Mouse (Mus musculus) liver, embryonic 13.5 days (tissue): Measurements from ENCODE around the gene Fam186b. TPM values are rescaled to one million over a fixed set of nuclear protein-coding genes. Genes with fewer than 3 reads are reported as not detected.
A peak's percentile ranks its signal among the peaks of the same experiment; 100 is the strongest.

ENCODE experiments used
- ATAC-seq: fragments of 200-750 bp; cut with Nextera tagmentation; 2 replicates; pipeline ENCODE4 v1.8.0; 2017; ENCODE audit warnings: low read depth, mild to moderate bottlenecking, moderate number of reproducible peaks, moderate library complexity
- DNase-seq: peaks from one replicate; pipeline ENCODE4 v3.0.0; 2022
- H3K27ac ChIP-seq: fragments of 300-500 bp; sonication (generic); 2 replicates; pipeline ENCODE4 v1.5.1; 2015; ENCODE audit warnings: moderate library complexity, mild to moderate bottlenecking, inconsistent platforms
- H3K27me3 ChIP-seq: fragments of 300-500 bp; sonication (generic); 2 replicates; pipeline ENCODE4 v1.6.1; 2015; ENCODE audit warnings: mild to moderate bottlenecking, inconsistent platforms
- H3K36me3 ChIP-seq: fragments of 300-500 bp; sonication (generic); 2 replicates; pipeline ENCODE4 v1.6.1; 2015; ENCODE audit warnings: mild to moderate bottlenecking, inconsistent platforms
- H3K4me1 ChIP-seq: fragments of 300-500 bp; sonication (generic); replicated peaks from 2 replicates; pipeline ENCODE4 v1.6.1; 2015; ENCODE audit warnings: inconsistent platforms
- H3K4me2 ChIP-seq: fragments of 300-500 bp; sonication (generic); 2 replicates; pipeline ENCODE4 v1.6.1; 2015; ENCODE audit warnings: inconsistent platforms, mild to moderate bottlenecking, moderate library complexity
- H3K4me3 ChIP-seq: fragments of 300-500 bp; sonication (generic); replicated peaks from 2 replicates; pipeline ENCODE4 v1.5.1; 2015; ENCODE audit warnings: mild to moderate bottlenecking, inconsistent platforms
- H3K9ac ChIP-seq: fragments of 300-500 bp; sonication (generic); 2 replicates; pipeline ENCODE4 v1.6.1; 2015; ENCODE audit warnings: mild to moderate bottlenecking, inconsistent platforms
- H3K9me3 ChIP-seq: fragments of 300-500 bp; sonication (generic); replicated peaks from 2 replicates; pipeline ENCODE4 v1.6.1; 2016; ENCODE audit warnings: inconsistent platforms
- WGBS: fragments of 180-500 bp; shearing (Covaris S2); methylation state at CpG from one replicate; pipeline ENCODE4 v1.1.7; 2015; ENCODE audit not compliant: insufficient replicate concordance; 5-methylcytosine and 5-hydroxymethylcytosine counted together
- polyA plus RNA-seq: library from polyadenylated mRNA; unstranded; fragments of >200 nt; fragmentation: Nextera tagmentation; extraction: Ambion mirVana; gene quantifications from 2 replicates; pipeline ENCODE4 v1.2.1, GENCODE M21; 2015

Gene Fam186b
- polyA plus RNA-seq, 1 experiment from 2014 or later: not detected

DNA sequence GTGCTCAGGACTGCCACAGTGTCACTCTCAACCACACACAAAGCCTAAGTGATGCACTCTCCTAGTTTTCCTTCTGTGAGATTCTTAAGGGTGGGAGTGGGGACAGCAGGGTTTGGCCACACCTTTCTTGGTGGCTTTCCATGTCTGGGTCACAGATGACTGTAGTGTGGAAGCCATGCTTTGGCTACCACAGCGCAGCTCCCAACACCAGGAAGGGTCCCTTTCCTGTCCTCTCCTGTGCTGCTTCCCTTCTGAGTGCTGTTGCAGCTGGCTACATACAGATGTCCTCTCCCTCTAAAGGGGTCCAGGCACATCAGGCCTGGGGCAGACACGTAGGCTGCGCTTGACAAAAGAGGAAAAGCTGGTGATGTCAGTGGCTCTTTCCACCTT is 38.0 kb upstream of the Fam186b start:
- H3K36me3 ChIP-seq: no peaks in the 10 kb centered on the region
- H3K4me3 ChIP-seq: no peak overlapping the region
- no peaks in the 10 kb centered on the region for H3K9me3 ChIP-seq
- H3K9ac ChIP-seq: peak overlapping the region; percentile 9; the same call in 1 of the 2 replicates
- ATAC-seq (peak; percentile 17; the same call in 1 of the 2 replicates), DNase-seq (no peak)
- H3K27ac ChIP-seq: peak overlapping the region; percentile 84
- H3K27me3 ChIP-seq: no peaks in the 10 kb centered on the region
- H3K4me2 ChIP-seq: no peak overlapping the region
- H3K4me1 ChIP-seq: peaks cover 83% of the 10 kb centered on the region
- WGBS: 60% methylated on average over 3 of the region's 3 CpGs

DNA sequence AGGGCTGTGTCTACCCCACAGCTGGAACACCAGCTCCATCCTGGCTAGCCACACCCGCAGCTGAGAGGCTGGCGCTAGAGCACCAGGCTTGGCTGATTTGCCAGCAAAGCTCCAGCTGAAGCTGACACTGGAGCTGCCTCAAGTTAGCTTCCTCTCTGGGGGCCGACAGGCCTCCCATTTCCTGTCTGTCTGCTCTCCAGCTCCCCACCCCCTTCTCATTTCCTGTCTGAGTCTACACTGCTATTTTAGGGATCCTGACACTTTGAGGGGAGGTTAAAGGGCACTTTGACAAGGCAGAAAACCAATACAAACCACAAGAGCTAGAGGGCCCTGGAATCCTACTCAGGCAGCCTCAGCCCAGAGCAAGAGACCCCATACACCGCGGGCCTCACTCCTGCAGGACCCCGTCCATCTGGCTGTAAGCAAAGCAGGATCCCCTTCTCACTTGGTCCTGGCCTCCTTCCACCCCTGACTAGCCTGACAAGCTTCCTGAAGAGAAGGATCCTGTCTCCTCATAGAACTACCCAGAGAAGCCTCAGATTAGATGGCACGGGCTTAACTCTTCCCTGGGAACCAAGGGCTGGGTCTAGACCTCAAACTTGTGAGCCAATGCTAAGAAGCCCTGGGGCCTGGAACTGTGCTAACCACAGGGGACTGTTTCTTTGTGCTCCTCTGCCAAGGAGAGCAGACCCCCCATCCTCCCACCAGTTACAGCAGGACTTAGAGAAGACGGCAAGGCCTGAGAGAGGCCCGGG is 37.4 kb upstream of the Fam186b start:
- WGBS: 10% methylated on average over 9 of the region's 9 CpGs
- Histone ChIP-seq H3K4me2 (peak overlapping the region; percentile 34), H3K9ac (0 out of 2 replicates have a peak overlapping the region, but pooled peaks have one; percentile 9), H3K9me3 (no peaks in the 10 kb centered on the region), H3K4me3 (no peak overlapping the region), H3K36me3 (no peaks in the 10 kb centered on the region), H3K4me1 (peaks cover 82% of the 10 kb centered on the region), H3K27me3 (no peaks in the 10 kb centered on the region), H3K27ac (peak overlapping the region; percentile 84)
- ATAC-seq (peak; percentile 73), DNase-seq (peak; percentile 32)

GRCm38 (mm10) chr15:99332111-99332510 is 36.4 kb upstream of the Fam186b start:
- ATAC-seq (no peak), DNase-seq (no peak)
- H3K27me3 ChIP-seq: no peaks in the 10 kb centered on the region
- no peaks in the 10 kb centered on the region for H3K9me3 ChIP-seq
- H3K27ac ChIP-seq: peak overlapping the region; percentile 84
- H3K4me1 ChIP-seq: peaks cover 80% of the 10 kb centered on the region
- H3K9ac ChIP-seq: no peak overlapping the region
- H3K36me3 ChIP-seq: peaks cover 7% of the 10 kb centered on the region; the same call in 1 of the 2 replicates
- no peak overlapping the region for H3K4me3 ChIP-seq
- H3K4me2 ChIP-seq: no peak overlapping the region; the same call in 1 of the 2 replicates

DNA sequence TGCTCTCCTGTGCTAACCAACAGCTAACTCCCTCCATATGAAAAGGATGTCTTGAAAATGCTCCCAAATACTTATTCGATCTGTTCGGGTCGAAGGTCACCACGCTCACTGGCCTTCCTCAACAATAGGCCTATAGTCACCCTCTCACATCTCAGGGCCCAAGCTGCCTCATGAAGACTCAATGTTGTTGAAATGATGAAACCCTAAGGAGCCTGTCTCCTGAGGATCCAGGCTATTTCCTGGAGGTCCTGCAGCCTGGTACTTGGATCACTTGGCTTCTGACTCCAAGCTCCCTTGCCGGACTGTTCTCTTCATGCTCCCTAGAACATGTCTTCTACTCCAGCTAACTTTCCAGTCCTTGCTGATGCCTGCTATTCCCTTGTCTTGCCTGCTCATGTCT is 35.7 kb upstream of the Fam186b start:
- Histone ChIP-seq H3K4me1 (peaks cover 73% of the 10 kb centered on the region), H3K4me3 (no peak overlapping the region), H3K9ac (no peak overlapping the region), H3K9me3 (no peaks in the 10 kb centered on the region), H3K27me3 (no peaks in the 10 kb centered on the region), H3K4me2 (no peak overlapping the region), H3K27ac (no peak overlapping the region), H3K36me3 (peaks cover 9% of the 10 kb centered on the region; the same call in 1 of the 2 replicates)
- DNase-seq (no peak), ATAC-seq (no peak)
- 70% methylated on average over 5 of the region's 5 CpGs for WGBS

GRCm38 (mm10) chr15:99330324-99330723 is 34.6 kb upstream of the Fam186b start:
- WGBS: 39% methylated on average over 2 of the region's 2 CpGs
- Histone ChIP-seq H3K9ac (no peak overlapping the region), H3K36me3 (peaks cover 9% of the 10 kb centered on the region; the same call in 1 of the 2 replicates), H3K4me2 (no peak overlapping the region), H3K4me3 (no peak overlapping the region), H3K27me3 (no peaks in the 10 kb centered on the region), H3K4me1 (peaks cover 62% of the 10 kb centered on the region), H3K27ac (no peak overlapping the region), H3K9me3 (no peaks in the 10 kb centered on the region)
- ATAC-seq: no peak
- DNase-seq: no peak

GRCm38 (mm10) chr15:99328011-99328410 is 32.3 kb upstream of the Fam186b start:
- Histone ChIP-seq H3K4me1 (peaks cover 40% of the 10 kb centered on the region), H3K27me3 (no peaks in the 10 kb centered on the region), H3K4me3 (no peak overlapping the region), H3K9ac (no peak overlapping the region), H3K9me3 (no peaks in the 10 kb centered on the region), H3K36me3 (peaks cover 23% of the 10 kb centered on the region), H3K4me2 (no peak overlapping the region), H3K27ac (no peak overlapping the region)
- 78% methylated on average over 5 of the region's 5 CpGs for WGBS
- DNase-seq (no peak), ATAC-seq (no peak)

DNA sequence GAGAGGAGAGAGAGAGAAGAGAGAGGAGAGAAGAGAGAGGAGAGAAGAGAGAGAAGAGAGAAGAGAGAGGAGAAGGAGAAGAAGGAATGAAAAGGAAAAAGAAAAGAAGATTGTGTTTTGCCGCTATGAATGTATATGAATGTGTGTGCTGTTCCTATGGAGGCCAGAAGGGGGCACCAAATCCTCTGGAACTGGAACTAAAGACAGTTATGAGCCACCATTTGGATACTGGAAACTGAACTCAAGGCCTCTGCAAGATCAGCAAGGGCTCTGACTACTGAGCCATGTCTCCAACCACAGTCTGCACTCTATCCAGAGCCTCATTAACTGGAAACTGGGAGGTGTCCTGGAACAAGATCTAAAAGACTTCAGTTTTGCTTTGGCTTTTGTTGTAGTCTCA is 31.3 kb upstream of the Fam186b start:
- Histone ChIP-seq H3K9ac (no peak overlapping the region), H3K4me2 (no peak overlapping the region), H3K27me3 (no peaks in the 10 kb centered on the region), H3K9me3 (no peaks in the 10 kb centered on the region), H3K36me3 (peaks cover 33% of the 10 kb centered on the region), H3K4me3 (no peak overlapping the region), H3K27ac (no peak overlapping the region), H3K4me1 (peaks cover 30% of the 10 kb centered on the region)
- WGBS: 40% methylated on average over 1 of the region's 1 CpGs
- ATAC-seq (no peak), DNase-seq (no peak)

DNA sequence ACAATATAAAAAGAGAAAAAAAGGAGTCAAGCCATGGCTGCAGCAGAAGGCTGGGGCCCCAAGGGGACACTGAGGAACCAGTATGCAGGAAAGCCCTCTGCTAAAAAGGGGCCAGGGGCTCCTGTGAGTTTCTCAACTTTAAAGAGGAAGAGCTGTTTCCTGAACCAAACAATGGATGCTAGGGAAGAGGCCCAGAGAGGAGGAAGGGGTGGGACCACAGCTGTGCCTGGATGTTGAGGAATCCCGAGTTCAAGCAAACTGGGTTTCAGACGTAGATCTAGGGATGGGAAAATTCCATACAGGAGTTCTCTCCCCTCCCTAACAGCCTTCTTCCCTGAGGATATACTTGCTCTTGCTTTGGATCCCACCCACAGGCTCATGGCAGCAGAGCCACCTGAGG is 30.7 kb upstream of the Fam186b start:
- Histone ChIP-seq H3K4me1 (peaks cover 24% of the 10 kb centered on the region), H3K4me3 (no peak overlapping the region), H3K9me3 (no peaks in the 10 kb centered on the region), H3K9ac (no peak overlapping the region), H3K4me2 (no peak overlapping the region), H3K27ac (no peak overlapping the region), H3K36me3 (peaks cover 38% of the 10 kb centered on the region), H3K27me3 (no peaks in the 10 kb centered on the region)
- no peak for ATAC-seq
- WGBS: 27% methylated on average over 2 of the region's 2 CpGs
- no peak for DNase-seq

- Histone ChIP-seq H3K4me1 (peaks cover 16% of the 10 kb centered on the region), H3K27ac (no peak overlapping the region), H3K9me3 (no peaks in the 10 kb centered on the region), H3K9ac (no peak overlapping the region), H3K27me3 (no peaks in the 10 kb centered on the region), H3K36me3 (peaks cover 46% of the 10 kb centered on the region), H3K4me2 (no peak overlapping the region), H3K4me3 (no peak overlapping the region)
- DNase-seq (no peak), ATAC-seq (no peak)
- WGBS: 73% methylated on average over 6 of the region's 6 CpGs
These were observed 29.9 kb upstream of the Fam186b start for GRCm38 (mm10) chr15:99325598-99325997.

DNA sequence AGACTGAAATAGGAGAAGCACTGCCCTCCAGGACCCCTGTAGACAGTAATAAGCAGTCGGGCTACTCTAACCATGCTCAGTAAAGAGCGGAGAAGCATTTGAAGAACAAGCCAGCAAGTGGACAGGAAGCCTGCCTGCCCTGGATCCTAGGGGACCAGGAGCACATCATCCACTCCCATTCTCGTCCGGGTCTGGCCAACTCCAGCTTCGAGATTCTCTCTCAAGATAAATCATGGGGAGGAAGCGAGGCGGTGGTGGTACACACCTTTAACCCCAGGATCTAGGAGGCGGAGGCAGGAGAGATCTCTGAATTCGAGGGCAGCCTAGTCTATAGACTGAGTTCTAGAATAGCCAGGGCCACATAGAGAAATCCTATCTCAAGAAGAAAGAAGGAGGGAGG is 28.5 kb upstream of the Fam186b start:
- WGBS: 73% methylated on average over 9 of the region's 9 CpGs
- Histone ChIP-seq H3K36me3 (peaks cover 54% of the 10 kb centered on the region), H3K27ac (no peak overlapping the region), H3K4me2 (no peak overlapping the region), H3K4me1 (0 out of 2 replicates have a peak, but pooled peaks cover 3% of the 10 kb centered on the region), H3K9me3 (no peaks in the 10 kb centered on the region), H3K27me3 (no peaks in the 10 kb centered on the region), H3K9ac (no peak overlapping the region), H3K4me3 (no peak overlapping the region)
- no peak for ATAC-seq
- DNase-seq: no peak

- H3K4me1 ChIP-seq: peaks cover 5% of the 10 kb centered on the region; the same call in 1 of the 2 replicates
- no peaks in the 10 kb centered on the region for H3K27me3 ChIP-seq
- H3K27ac ChIP-seq: no peak overlapping the region
- no peak overlapping the region for H3K4me2 ChIP-seq
- no peak for ATAC-seq
- peaks cover 67% of the 10 kb centered on the region for H3K36me3 ChIP-seq
- no peak overlapping the region for H3K4me3 ChIP-seq
- DNase-seq: no peak
- no peaks in the 10 kb centered on the region for H3K9me3 ChIP-seq
- 69% methylated on average over 9 of the region's 9 CpGs for WGBS
- no peak overlapping the region for H3K9ac ChIP-seq
These were observed 25.3 kb upstream of the Fam186b start for GRCm38 (mm10) chr15:99320978-99321377.

DNA sequence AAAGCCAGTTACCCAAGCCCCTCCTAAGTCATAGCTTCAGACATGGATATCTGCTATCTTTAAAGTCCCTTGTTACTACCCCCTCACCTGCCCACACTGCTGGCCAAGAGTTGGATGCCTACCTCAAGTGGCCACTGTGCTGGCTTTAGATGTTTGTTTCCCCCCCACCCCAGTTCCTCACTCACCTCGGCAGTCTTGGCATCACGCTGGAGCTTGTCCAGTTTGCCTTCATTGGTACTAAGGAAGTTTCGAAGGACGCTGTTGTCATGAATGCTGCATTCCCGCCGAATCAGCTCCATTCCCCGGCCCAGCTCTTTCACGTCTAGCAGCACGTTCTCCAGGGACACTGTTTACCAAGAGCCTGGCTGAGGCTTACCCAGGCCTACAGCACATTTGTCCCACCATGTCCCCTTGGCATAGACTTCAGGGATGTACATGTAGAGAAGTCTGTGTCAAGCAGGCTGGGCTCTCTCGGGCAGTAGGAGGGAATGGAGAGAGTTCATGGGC is 24.5 kb upstream of the Fam186b start:
- 77% methylated on average over 10 of the region's 10 CpGs for WGBS
- Histone ChIP-seq H3K9ac (no peak overlapping the region), H3K27me3 (no peaks in the 10 kb centered on the region), H3K4me2 (no peak overlapping the region), H3K36me3 (peaks cover 69% of the 10 kb centered on the region), H3K27ac (no peak overlapping the region), H3K9me3 (no peaks in the 10 kb centered on the region), H3K4me1 (peaks cover 5% of the 10 kb centered on the region; the same call in 1 of the 2 replicates), H3K4me3 (no peak overlapping the region)
- no peak for DNase-seq
- no peak for ATAC-seq
